Mouse (Mus musculus): ENCODE results near the gene Rtbdn.

Gene Rtbdn

GRCm38 (mm10) chr8:84979599-84980421 lies 33.0 kb downstream of the Rtbdn start:
- DNase-seq (ENCODE audit: low spot score), result peak; percentile 92

- no peak for DNase-seq (ENCODE audit: low spot score)
Measured at GRCm38 (mm10) chr8:84980622-84981358, 34.0 kb downstream of the Rtbdn start.

- no peak for DNase-seq (ENCODE audit: low spot score)
Measured at GRCm38 (mm10) chr8:84981644-84982498, 35.1 kb downstream of the Rtbdn start.

- DNase-seq (ENCODE audit: low spot score), result no peak
Measured at GRCm38 (mm10) chr8:84982499-84983011, 35.8 kb downstream of the Rtbdn start.

- no peak for DNase-seq (ENCODE audit: low spot score)
Measured at GRCm38 (mm10) chr8:84984294-84985048, 37.7 kb downstream of the Rtbdn start.

- DNase-seq (ENCODE audit: low spot score), result peak; percentile 57
Measured at GRCm38 (mm10) chr8:84985049-84985683, 38.4 kb downstream of the Rtbdn start.

GRCm38 (mm10) chr8:84985684-84986378 lies 39.0 kb downstream of the Rtbdn start:
- peak; percentile 89 for DNase-seq (ENCODE audit: low spot score)

GRCm38 (mm10) chr8:84986379-84986945 lies 39.7 kb downstream of the Rtbdn start:
- DNase-seq (ENCODE audit: low spot score), result no peak

- DNase-seq (ENCODE audit: low spot score), result no peak
Measured at GRCm38 (mm10) chr8:84987388-84987787, 40.6 kb downstream of the Rtbdn start.

GRCm38 (mm10) chr8:84987903-84988302 lies 41.1 kb downstream of the Rtbdn start:
- DNase-seq (ENCODE audit: low spot score), result no peak

- DNase-seq (ENCODE audit: low spot score), result peak; percentile 44
Measured at GRCm38 (mm10) chr8:84989311-84989731, 42.5 kb downstream of the Rtbdn start.

GRCm38 (mm10) chr8:84989810-84990209 lies 43.0 kb downstream of the Rtbdn start:
- DNase-seq (ENCODE audit: low spot score), result peak; percentile 95

GRCm38 (mm10) chr8:84990349-84990748 lies 43.6 kb downstream of the Rtbdn start, which contains the start of gene Hook2:
Gene Hook2, plus strand, starts transcription at chr8:84990603.
- peak; percentile 99 for DNase-seq (ENCODE audit: low spot score)

- peak; percentile 62 for DNase-seq (ENCODE audit: low spot score)
Measured at GRCm38 (mm10) chr8:84990836-84991235, 44.0 kb downstream of the Rtbdn start.

GRCm38 (mm10) chr8:84994375-84994774 lies 47.6 kb downstream of the Rtbdn start:
- no peak for DNase-seq (ENCODE audit: low spot score)

- no peak for DNase-seq (ENCODE audit: low spot score)
Measured at GRCm38 (mm10) chr8:84995680-84996079, 48.9 kb downstream of the Rtbdn start.

- no peak for DNase-seq (ENCODE audit: low spot score)
Measured at GRCm38 (mm10) chr8:84996978-84997377, 50.2 kb downstream of the Rtbdn start.

- peak; percentile 94 for DNase-seq (ENCODE audit: low spot score)
Measured at GRCm38 (mm10) chr8:84997649-84998295, 51.0 kb downstream of the Rtbdn start.

Measured in embryo, embryonic 10.5 days (tissue).